Mouse (Mus musculus) adipocyte (in vitro differentiated cells): Measurements from ENCODE around the gene B3galt4.
"Not testable (repeated sequence)": the region's sequence is repeated elsewhere in the genome, so short reads cannot be mapped to it uniquely, and the experiment has no call there.

Experiments
- DNase-seq: peaks from one replicate; pipeline ENCODE4 v3.0.0-alpha.2; 2016; ENCODE audit warnings: low spot score

B3galt4 gene

DNA sequence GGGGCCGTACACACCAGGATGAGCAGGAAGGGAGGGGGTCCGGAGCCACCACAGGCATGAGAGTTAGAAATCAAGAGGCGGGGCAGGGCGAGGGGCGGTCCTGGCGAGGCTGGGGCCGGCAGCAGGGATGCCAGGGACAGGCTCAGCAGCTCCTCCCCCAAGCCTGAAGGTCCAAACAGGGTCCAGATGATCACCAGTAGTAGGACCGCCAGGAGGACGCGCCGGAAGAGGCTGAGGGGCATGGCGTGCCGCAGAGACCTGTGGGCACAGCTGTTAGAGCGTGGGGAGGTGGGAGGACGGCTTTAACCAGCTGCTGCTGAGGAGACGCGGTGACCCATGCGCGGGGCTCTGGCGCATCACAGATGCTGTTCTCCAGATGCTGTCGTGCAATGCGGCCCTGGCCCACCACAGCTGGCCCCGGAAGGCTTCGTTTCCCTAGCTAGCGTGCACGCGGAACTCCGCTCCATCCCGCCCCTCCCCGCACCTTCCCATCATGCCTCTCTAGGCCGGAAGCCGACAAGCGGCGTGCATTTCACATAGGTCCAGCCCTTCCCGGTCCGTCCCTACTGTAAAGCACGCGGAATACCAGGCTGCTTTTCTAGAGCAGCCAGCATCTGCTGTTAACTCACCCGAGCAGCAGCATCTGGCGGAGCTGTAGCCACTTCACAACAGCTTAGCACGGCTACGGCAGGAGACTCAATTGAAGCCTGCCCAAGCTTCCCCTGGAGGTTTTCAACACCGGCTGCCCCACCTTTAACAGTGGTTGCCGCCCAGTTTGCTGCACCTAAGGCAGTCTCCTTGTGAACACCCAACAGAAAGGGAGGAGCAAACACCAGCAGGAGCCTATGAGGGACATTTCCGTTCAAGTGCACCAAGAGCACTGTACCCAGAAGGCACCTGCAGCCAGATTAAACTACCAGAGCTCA lies at the start of gene B3galt4:
Gene B3galt4 (minus strand): TSS at position 468 of the 926 bp plus-strand sequence.
- peak; percentile 93 for DNase-seq

DNA sequence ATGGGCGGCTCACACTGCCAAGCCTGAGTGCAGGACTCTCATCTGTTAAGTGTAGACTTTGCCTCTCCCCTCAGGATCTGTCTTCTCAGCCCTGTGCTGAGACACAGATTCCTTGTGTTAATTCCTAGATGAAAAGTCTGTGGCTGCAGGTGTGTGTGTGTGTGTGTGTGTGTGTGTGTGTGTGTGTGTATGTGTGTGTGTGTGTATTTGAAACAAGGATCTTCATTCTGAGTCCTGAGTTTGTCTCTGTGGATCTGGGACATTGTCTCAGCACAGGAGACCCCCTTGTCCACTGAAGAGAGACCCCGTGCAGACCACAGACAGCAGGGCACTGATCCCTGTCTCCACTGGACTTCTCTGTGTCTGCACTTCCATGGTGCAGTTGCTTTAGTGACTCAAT lies 49.5 kb upstream of the B3galt4 start:
- not testable (repeated sequence) for DNase-seq

DNA sequence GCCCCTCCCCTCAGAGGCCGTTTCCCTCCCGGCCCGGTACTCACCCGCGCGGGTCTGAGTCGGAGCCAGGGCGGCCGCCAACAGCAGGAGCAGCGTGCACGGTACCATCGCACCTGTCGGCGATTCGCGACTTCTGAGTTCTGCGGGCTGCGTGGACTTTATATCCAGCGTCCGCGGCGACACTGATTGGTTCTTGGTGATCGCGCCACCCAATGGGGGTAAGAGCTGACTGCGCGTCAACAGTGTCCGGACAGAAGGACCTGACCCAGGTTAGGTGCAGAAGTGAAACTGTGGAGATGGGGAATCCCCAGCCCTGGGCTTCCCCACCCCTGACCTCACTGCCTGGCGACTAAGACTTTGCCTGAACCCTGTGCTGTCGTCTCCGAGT lies 48.9 kb upstream of the B3galt4 start, which contains the start of gene H2-K1:
Gene H2-K1 (minus strand): TSS at position 198 of the 388 bp plus-strand sequence.
- DNase-seq, result peak; percentile 89

DNA sequence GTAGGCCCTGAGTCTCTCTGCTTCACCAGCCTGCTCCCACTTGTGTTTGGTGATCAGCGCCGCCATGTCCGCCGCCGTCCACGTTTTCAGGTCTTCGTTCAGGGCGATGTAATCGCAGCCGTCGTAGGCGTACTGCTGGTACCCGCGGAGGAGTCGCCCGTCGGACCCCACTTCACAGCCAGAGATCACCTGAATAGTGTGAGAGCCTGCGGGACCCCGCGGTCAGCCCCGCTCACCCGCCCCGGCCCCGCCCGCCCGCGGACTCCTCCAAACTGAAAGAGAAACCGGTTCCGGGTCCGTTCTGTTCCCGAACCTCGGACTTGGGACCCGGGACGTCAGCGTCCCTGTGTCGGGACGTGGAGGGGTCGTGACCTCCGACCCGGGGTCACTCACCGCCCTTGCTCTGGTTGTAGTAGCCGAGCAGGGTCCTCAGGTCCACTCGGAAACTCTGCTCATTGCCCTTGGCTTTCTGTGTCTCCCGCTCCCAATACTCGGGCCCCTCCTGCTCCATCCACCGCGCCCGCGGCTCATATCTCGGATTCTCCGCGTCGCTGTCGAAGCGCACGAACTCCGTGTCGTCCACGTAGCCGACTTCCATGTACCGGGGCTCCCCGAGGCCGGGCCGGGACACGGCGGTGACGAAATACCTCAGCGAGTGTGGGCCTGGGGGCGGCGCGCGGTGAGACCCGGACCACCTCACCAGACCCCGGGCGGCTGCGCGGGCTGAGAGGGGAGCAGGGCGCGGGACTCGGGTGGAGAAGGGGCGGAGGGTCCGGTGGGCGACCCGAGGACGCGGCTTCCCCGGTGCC lies 48.3 kb upstream of the B3galt4 start:
- DNase-seq, result no peak

DNA sequence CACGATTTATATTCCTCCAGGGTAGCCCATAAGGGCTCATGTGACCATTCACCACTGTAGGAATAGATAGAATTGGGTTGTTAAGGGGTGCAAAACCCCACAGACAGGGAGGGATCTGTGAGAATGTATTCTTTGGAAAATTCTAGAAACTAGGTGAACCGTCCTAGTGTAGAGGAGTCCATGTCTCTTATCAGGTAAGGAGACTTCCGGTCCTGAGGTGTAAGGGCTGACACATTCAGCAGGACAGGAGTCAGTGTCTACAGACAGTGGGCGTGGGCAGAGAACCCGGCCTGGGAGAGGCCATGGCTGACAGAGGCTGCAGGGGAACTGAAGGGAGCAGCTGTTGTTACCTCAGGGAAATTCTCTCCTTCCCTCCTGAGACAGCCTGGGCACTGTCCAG lies 47.4 kb upstream of the B3galt4 start:
- DNase-seq, result not testable (repeated sequence)

DNA sequence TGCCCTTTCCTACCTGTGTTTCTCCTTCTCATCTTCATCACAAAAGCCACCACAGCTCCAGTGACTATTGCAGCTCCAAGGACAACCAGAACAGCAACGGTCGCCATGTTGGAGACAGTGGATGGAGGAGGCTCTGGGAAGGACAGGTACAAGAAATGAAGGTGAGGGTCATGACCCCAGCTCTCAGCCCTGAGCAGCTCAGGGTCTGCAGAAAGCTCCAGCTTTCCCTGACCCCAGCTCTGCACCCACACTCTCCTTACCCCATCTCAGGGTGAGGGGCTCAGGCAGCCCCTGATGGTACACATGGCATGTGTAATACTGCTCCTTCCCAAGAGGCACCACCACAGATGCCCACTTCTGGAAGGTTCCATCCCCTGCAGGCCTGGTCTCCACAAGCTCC lies 45.7 kb upstream of the B3galt4 start:
- DNase-seq, result not testable (repeated sequence)

DNA sequence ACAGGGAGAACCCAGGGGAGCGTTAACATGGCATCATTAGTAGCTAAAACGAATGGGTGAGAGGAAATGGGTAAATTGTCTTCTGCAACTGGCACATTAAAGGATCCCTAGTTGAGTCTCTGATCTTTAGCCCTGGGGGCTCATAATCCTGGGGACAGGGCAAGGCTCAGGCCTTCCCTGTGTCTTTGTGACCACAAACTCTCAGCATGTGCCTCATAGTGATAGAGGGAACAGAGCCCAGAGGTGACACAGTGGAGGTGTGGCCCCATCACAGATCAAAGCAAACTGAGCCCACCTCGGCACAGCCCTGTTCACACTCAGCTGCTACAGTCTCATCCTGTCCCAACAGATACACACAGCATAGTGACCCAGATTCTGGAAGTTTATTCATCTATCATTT lies 44.4 kb upstream of the B3galt4 start:
- DNase-seq, result no peak

DNA sequence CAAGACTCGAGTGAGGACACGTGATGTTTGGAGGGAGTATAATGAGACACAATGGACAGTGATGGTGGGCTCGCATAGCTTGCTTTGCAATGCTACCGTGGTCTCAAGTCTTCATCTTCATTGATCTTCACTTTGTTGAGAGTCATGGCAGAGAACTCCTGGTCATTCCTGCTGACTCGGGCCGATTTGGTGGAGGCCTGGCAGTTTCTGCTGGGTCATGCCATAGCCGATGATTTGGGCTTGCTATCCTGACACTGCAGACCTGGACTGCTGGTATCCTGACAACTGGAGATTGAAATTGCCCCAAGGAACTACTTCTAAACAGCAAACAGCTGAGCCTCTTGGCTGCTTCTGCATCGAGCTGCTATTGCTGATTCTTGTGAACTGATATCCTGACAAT lies 43.7 kb upstream of the B3galt4 start:
- no peak for DNase-seq

DNA sequence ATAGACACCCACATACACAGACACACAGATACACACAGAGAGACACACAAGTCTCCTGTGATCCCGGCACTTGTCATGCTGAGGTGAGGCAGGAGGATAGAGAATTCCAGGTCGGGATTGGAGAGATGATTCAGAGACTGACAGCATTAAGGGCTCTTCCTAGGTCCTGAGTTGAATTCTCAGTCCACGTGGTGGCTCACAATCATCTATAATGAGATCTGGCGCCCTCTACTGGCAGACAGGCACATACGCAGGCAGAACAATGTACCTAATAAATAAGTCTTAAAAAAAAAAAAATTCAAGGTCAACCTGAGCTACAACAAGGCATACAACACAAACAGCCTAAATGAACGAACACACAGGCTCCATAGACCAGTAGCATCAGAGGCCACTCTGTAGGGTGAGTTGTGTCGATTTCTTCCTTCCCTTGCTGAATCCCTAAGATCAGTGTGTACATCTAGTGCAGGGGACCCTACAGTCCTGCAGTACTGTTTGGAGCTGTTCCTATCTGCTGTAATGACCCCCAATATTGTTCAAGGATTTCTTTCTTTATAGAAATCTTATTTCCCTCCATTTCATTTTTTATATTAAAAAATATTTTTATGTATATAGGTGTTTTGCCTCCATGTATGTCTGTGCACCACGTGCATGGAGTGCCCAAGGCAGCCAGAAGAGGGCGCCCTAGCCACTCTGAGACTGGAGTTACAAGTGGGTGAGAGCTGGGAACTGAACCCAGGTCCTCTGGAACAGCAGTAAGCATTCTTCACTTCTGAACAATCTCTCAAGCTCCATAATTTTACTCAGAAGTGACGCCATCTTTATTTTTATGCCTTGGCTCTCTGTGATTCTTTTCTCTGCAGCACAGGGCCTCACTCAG lies 40.7 kb upstream of the B3galt4 start:
- DNase-seq, result peak; percentile 81

DNA sequence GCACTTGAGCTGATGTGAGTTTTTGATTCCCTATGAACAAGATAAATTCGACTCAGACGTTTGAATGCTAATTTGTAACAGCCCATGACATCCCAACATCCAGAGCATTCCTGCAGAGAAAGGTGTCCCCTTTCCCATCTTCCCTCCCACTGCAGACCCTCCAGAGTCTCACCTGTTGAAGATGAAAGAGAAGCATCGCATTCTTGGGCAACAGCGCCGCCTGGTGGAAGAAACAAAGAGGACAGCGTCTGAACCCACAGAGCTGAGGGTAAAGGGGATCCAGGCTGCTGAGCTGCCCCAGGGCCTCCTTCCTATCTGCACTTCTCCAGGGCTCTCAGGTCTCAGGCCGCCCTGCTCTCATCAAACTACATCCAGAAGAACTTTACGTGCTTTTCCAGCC lies 30.8 kb upstream of the B3galt4 start:
- DNase-seq, result not testable (repeated sequence)

DNA sequence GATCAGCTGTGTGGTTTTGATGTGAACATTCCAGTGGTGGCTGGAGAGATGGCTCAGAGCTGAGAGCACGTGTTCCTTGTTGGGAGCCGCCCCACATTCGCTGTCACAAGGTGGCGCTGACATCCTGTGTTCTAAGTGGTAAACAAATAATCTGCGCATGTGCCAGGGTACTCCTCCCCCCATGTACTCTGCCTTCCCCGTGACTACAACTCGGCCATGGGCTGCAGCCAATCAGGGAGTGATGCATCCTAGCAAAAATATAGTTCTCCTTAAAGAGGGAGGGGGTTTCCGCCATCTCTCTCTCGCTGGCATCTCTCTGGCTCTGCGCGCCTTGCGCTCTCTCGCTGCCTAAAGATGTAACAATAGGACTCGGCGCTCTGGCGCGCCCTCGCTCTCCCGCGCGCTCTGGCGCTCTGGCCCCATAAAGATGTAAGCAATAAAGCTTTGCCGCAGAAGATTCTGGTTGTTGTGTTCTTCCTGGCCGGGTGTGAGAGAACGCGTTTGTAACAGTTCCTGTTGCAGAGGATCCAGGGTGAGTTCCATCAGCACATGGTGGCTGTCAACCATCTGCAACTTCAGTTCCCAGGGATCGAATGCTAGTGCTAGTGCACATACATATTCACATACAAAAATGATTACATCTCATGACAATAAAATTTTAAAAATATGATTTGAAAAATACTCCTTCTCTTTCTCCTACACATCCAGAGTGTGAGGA lies 30.1 kb upstream of the B3galt4 start:
- not testable (repeated sequence) for DNase-seq

DNA sequence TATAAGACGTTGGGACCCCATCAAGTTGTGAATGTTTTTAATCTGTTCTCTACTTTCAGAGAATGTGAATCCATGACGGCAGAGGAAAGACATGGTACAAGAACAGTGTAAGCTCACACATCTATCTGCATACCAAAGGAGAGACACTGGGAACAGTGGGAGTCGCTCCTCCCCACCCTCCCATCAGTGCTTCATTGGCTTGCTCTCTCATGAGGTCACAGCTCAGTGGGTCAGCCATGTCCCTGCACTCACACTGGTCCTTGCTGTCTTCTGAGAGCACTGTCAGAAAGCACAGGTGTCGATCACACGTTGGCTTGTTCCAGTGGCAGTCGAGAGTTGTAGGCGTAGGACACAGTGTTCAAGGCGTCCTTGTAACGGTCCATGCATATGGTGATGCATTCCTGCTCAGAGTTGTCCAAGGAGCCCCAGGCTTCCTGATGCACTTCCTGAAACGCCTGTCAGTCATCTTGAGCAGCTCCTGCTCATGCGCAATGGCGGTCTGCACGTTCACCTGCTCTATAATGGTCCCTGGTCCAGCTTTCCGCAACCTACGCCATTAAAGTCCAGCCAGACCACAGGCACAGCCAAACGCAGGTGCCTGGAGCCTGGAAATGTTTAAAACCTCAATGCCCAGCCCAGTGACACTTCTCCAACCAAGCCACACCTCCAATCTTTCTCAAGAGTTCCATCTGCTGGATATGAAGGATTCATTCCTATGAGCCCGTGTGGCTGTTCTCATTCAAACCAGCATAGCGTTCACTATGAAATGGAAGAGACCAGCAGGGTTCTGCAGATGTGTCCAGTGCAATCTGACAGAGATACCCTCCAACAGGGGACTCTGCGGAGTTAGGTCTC lies 29.1 kb upstream of the B3galt4 start:
- no peak for DNase-seq

DNA sequence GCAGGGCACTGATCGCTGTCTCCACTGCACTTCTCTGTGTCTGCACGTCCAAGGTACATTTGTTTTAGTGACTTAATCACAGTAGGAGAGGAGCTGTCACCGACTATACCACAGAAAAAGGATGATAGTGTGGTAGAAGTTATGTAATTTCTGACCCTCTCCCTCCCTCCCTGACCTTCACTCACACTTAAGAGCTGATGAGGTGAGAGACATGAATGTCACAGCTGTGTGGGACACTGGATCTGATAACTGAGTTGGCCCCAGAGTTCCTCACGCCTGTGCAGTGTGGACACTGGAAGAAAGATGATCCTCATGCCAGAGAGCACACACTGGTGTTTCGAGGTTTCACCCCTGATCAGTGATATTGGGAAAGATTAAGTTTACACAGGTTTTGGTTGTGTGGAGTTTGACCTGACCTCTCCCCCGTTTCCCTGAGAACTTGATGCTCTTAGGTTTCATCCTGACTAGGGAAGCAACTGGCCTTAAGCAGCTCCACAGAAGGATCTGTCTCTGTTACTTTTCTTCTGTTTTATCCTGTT lies 28.3 kb upstream of the B3galt4 start:
- DNase-seq, result no peak

DNA sequence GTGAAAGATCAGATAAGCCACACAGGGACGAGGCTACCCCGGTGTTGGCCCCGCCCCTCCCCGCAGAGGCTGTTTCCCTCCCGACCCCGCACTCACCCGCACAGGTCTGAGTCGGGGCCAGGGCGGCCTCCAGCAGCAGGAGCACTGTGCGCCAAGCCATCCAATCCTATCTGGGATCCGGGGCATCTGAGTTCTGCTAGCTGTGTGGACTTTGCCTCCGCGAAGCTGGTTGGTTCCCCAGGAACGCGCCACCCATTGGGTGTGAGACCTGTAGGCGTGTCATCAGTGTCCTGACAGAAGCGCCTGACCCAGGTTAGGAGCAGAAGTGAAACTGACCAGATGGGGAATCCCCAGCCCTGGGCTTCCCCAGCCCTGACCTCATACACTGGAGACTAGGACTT lies 27.3 kb upstream of the B3galt4 start:
- DNase-seq, result no peak

DNA sequence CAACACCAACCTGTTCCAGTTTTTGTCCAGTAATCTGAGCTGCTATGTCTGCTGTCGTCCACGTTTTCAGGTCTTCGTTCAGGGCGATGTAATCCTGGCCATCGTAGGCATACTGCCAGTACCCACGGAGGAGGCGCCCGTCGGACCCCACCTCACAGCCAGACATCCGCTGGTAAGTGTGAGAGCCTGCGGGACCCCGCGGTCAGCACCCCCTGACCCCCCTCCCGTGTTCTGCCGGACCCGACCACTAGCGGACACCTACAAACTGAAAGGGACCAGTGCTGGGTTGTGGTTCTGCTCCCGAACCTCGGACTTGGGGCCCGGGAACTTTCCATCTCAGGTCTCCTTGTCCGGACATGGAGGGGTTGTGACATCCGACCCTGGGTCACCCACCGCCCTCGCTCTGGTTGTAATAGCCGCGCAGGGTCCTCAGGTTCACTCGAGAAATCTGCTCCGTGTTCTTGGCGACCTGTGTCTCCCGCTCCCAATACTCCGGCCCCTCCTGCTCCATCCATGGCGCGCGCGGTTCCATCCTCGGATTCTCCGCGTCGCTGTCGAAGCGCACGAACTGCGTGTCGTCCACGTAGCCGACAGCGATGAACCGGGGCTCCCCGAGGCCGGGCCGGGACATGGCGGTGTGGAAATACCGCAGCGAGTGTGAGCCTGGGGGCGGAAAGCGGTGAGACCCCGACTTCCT lies 26.7 kb upstream of the B3galt4 start:
- DNase-seq, result no peak

DNA sequence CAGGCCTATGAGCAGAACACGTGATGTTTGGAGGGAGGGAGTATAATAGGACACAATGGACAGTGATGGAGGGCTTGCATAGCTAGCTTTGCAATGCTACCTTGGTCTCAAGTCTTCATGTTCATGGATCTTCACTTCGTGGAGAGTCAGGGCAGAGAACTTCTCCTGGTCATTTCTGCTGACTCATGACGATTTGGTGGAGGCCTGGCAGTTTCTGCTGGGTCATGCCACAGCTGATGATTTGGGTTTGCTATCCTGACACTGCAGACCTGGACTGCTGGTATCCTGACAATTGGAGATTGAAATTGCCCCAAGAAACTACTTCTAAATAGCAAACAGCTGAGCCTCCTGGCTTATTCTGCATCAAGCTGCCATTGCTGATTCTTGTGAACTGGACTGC lies 22.3 kb upstream of the B3galt4 start:
- DNase-seq, result no peak

DNA sequence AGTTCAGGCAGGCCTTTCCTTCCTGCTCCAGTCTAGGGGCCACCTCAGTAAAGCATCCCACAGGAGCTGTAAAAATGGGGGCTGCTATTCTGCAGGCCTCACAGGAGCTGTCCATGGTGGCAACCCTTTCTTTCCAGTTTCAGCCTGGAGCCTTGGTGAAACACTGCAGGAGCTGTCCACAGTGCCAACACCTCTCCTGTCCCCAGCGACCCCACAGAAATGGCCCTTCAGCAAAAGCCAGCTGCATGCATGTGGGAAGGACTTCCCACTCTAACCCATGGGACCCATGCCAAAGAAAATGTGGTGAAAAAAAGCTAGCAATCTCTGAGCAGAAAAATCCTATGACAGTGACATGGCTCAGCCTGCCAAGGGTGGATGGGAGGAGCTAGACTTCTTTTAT lies 21.4 kb upstream of the B3galt4 start:
- peak; percentile 71 for DNase-seq

DNA sequence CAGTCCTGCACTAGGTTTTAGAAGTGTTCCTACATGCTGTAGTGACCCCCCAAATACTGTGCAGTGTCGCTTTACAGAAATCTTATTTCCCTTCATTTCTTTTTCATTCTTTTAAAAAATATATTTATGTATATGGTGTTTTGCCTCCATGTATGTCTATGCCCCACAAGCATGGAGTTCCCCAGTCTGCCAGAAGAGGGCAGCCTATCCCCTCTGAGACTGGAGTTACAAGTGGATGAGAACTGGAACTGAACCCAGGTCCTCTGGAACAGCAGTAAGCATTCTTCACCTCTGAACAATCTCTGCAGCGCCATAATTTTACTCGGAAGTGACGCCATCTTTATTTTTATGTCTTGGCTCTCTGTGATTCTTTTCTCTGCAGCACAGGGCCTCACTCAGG lies 18.1 kb upstream of the B3galt4 start:
- no peak for DNase-seq

DNA sequence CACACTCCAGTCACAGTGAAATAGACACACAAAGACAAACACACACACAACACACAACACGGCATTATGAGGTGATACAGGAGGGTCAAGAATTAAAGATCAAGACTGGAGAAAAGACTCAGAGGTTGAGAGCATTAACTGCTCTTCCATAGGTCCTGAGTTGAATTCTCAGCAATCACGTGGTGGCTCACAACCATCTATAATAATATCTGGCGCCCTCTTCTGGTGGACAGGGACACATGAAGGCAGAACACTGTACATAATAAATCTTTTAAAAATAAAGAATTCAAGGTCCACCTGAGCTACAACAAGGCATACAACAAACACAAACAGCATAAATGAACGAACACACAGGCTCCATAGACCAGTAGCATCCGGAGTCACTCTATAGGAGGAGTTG lies 17.6 kb upstream of the B3galt4 start:
- peak; percentile 80 for DNase-seq
